Mouse (Mus musculus): ENCODE results near the gene Dcp1b. TPM values are rescaled to one million over a fixed set of nuclear protein-coding genes. Genes with fewer than 3 reads are reported as not detected.

Gene Dcp1b
- 8.8 and 12.4 TPM in 2 replicates for total RNA-seq (2014; rRNA removed; ENCODE audit: low replicate concordance)
- polyA plus RNA-seq (2015; fragmentation: Nextera tagmentation; extraction: Ambion mirVana) = 9.9 and 11.4 TPM in 2 replicates

- peak within 1 kb of the TSS; percentile 90 for H3K27ac ChIP-seq (ENCODE audit: low read depth)
- TF ChIP-seq CTCF (IDR thresholded peaks at IDR 0.05; ENCODE audit: low read depth) (peak; percentile 26; the same call in 1 of the 2 replicates), EP300 (IDR thresholded peaks at IDR 0.05; ENCODE audit: low read depth) (no peak)
- H3K4me1 ChIP-seq (ENCODE audit: control insufficient read depth, insufficient read depth) = peaks cover 45% of the 10 kb centered on the region
- H3K4me2 ChIP-seq (ENCODE audit: low read depth, low read length) = peak within 1 kb of the TSS; percentile 77
- 1% methylated on average over 63 of the region's 65 CpGs for WGBS
- H3K27me3 ChIP-seq (ENCODE audit: control insufficient read depth, insufficient read depth, low read length) = no peaks in the 10 kb centered on the region
- ATAC-seq (ENCODE audit: insufficient read depth, low read depth) (peak; percentile 82), DNase-seq (ENCODE audit: low spot score) (peak; percentile 76)
- H3K9me3 ChIP-seq (replicated peaks; ENCODE audit: control insufficient read depth, low read length) = no peaks in the 10 kb centered on the region
- no peaks in the 10 kb centered on the region for H3K36me3 ChIP-seq (replicated peaks; ENCODE audit: control insufficient read depth, insufficient read depth, low read length)
- peak within 1 kb of the TSS; percentile 74 for H3K4me3 ChIP-seq (ENCODE audit: low read depth, low read length)
- H3K9ac ChIP-seq (replicated peaks; ENCODE audit: low read depth, low read length) = peak within 1 kb of the TSS; percentile 79
These were observed at the start of gene Dcp1b for GRCm38 (mm10) chr6:119175078-119175853. Gene Dcp1b, plus strand, starts transcription at chr6:119175253.

GRCm38 (mm10) chr6:119126991-119127390 is 48.1 kb upstream of the Dcp1b start:
- WGBS = 95% methylated on average over 3 of the region's 3 CpGs

GRCm38 (mm10) chr6:119128076-119128475 is 47.0 kb upstream of the Dcp1b start:
- ATAC-seq (ENCODE audit: insufficient read depth, low read depth) (no peak), DNase-seq (ENCODE audit: low spot score) (no peak)
- peaks cover 39% of the 10 kb centered on the region for H3K4me1 ChIP-seq (ENCODE audit: control insufficient read depth, insufficient read depth)
- H3K27ac ChIP-seq (ENCODE audit: low read depth) = no peak overlapping the region
- TF ChIP-seq EP300 (IDR thresholded peaks at IDR 0.05; ENCODE audit: low read depth) (no peak), CTCF (IDR thresholded peaks at IDR 0.05; ENCODE audit: low read depth) (no peak)
- 30% methylated on average over 1 of the region's 1 CpGs for WGBS
- no peak overlapping the region for H3K9ac ChIP-seq (replicated peaks; ENCODE audit: low read depth, low read length)
- no peak overlapping the region for H3K4me2 ChIP-seq (ENCODE audit: low read depth, low read length)
- no peak overlapping the region for H3K4me3 ChIP-seq (ENCODE audit: low read depth, low read length)
- H3K36me3 ChIP-seq (replicated peaks; ENCODE audit: control insufficient read depth, insufficient read depth, low read length) = peaks cover 6% of the 10 kb centered on the region; the same call in 1 of the 2 replicates
- no peaks in the 10 kb centered on the region for H3K27me3 ChIP-seq (ENCODE audit: control insufficient read depth, insufficient read depth, low read length)
- no peaks in the 10 kb centered on the region for H3K9me3 ChIP-seq (replicated peaks; ENCODE audit: control insufficient read depth, low read length)

More at GRCm38 (mm10) chr6:119126991-119127390, 48.1 kb upstream of the Dcp1b start:
- Histone ChIP-seq H3K27me3 (ENCODE audit: control insufficient read depth, insufficient read depth, low read length) (no peaks in the 10 kb centered on the region), H3K4me1 (ENCODE audit: control insufficient read depth, insufficient read depth) (peaks cover 33% of the 10 kb centered on the region), H3K4me2 (ENCODE audit: low read depth, low read length) (no peak overlapping the region), H3K9me3 (replicated peaks; ENCODE audit: control insufficient read depth, low read length) (no peaks in the 10 kb centered on the region), H3K9ac (replicated peaks; ENCODE audit: low read depth, low read length) (no peak overlapping the region), H3K4me3 (ENCODE audit: low read depth, low read length) (no peak overlapping the region), H3K27ac (ENCODE audit: low read depth) (no peak overlapping the region), H3K36me3 (replicated peaks; ENCODE audit: control insufficient read depth, insufficient read depth, low read length) (peaks cover 6% of the 10 kb centered on the region; the same call in 1 of the 2 replicates)
- TF ChIP-seq EP300 (IDR thresholded peaks at IDR 0.05; ENCODE audit: low read depth) = no peak
- no peak for TF ChIP-seq CTCF (IDR thresholded peaks at IDR 0.05; ENCODE audit: low read depth)
- DNase-seq (ENCODE audit: low spot score) = no peak
- ATAC-seq (ENCODE audit: insufficient read depth, low read depth) = no peak

GRCm38 (mm10) chr6:119128521-119128920 is 46.5 kb upstream of the Dcp1b start:
- Histone ChIP-seq H3K9me3 (replicated peaks; ENCODE audit: control insufficient read depth, low read length) (no peaks in the 10 kb centered on the region), H3K4me1 (ENCODE audit: control insufficient read depth, insufficient read depth) (peaks cover 43% of the 10 kb centered on the region), H3K27me3 (ENCODE audit: control insufficient read depth, insufficient read depth, low read length) (no peaks in the 10 kb centered on the region), H3K4me3 (ENCODE audit: low read depth, low read length) (no peak overlapping the region), H3K36me3 (replicated peaks; ENCODE audit: control insufficient read depth, insufficient read depth, low read length) (peaks cover 6% of the 10 kb centered on the region; the same call in 1 of the 2 replicates), H3K9ac (replicated peaks; ENCODE audit: low read depth, low read length) (no peak overlapping the region), H3K4me2 (ENCODE audit: low read depth, low read length) (no peak overlapping the region), H3K27ac (ENCODE audit: low read depth) (no peak overlapping the region)
- ATAC-seq (ENCODE audit: insufficient read depth, low read depth) = no peak
- DNase-seq (ENCODE audit: low spot score) = no peak
- WGBS = 78% methylated on average over 8 of the region's 8 CpGs
- TF ChIP-seq EP300 (IDR thresholded peaks at IDR 0.05; ENCODE audit: low read depth) (no peak), CTCF (IDR thresholded peaks at IDR 0.05; ENCODE audit: low read depth) (no peak)

- peak; percentile 59; the same call in 1 of the 2 replicates for ATAC-seq (ENCODE audit: insufficient read depth, low read depth)
- H3K27ac ChIP-seq (ENCODE audit: low read depth) = no peak overlapping the region
These were observed 45.4 kb upstream of the Dcp1b start for GRCm38 (mm10) chr6:119129664-119130063.

More at GRCm38 (mm10) chr6:119129664-119130063, 45.4 kb upstream of the Dcp1b start:
- DNase-seq (ENCODE audit: low spot score) = no peak
- TF ChIP-seq CTCF (IDR thresholded peaks at IDR 0.05; ENCODE audit: low read depth) = peak; percentile 64
- no peak for TF ChIP-seq EP300 (IDR thresholded peaks at IDR 0.05; ENCODE audit: low read depth)
- Histone ChIP-seq H3K4me2 (ENCODE audit: low read depth, low read length) (no peak overlapping the region), H3K36me3 (replicated peaks; ENCODE audit: control insufficient read depth, insufficient read depth, low read length) (peaks cover 6% of the 10 kb centered on the region; the same call in 1 of the 2 replicates), H3K4me1 (ENCODE audit: control insufficient read depth, insufficient read depth) (peaks cover 47% of the 10 kb centered on the region), H3K9ac (replicated peaks; ENCODE audit: low read depth, low read length) (no peak overlapping the region), H3K9me3 (replicated peaks; ENCODE audit: control insufficient read depth, low read length) (no peaks in the 10 kb centered on the region), H3K27me3 (ENCODE audit: control insufficient read depth, insufficient read depth, low read length) (no peaks in the 10 kb centered on the region), H3K4me3 (ENCODE audit: low read depth, low read length) (no peak overlapping the region)
- WGBS = 58% methylated on average over 5 of the region's 5 CpGs
